Mouse (Mus musculus): ENCODE data around the gene Cds1. TPM values are rescaled to one million over a fixed set of nuclear protein-coding genes. Genes with fewer than 3 reads are reported as not detected.

Cds1 gene
- polyA plus RNA-seq, 1 experiment from 2014 or later, result 2.3 TPM

DNA sequence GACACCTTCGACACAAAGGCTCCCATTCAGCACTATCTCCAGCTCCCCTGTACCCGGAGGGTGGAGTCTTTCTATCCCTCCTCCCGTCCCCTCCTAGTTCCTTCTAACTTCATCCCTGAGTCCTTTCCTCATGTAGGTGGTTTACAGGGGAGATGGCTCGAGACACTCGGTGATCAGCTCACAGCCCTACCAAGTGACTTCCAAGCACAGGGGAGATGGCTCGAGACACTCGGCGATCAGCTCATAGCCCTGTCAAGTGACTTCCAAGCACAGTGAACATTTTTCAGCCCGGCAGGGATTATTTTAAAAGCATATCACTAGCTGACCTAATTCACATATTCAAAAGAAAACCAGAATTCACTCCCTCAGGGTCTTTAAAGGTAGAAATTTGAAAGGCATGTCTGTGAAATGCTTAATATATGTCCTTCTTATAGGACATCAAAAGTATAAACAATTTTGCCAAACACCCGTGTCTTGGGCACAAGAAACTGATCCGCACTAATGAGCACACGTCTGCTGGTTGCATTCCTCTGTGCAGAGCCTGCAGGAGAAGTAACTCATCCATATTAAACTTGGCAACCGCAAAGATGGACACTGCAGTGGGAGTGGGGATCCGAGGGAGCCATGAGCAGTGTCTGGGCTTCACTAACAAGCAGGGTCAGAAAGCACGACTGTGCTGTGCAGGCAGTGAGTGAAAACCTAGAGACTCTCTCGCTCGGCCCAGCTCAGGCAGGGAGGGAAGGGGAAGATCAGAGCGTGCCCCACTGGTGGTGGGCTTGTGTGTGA lies 97.0 kb downstream of the Cds1 start:
- Histone ChIP-seq H3K4me3 (no peak overlapping the region), H3K9me3 (replicated peaks) (no peaks in the 10 kb centered on the region), H3K4me2 (no peak overlapping the region), H3K36me3 (ENCODE audit: poor library complexity, severe bottlenecking) (peaks cover 96% of the 10 kb centered on the region), H3K4me1 (no peaks in the 10 kb centered on the region), H3K27me3 (no peaks in the 10 kb centered on the region), H3K27ac (no peak overlapping the region), H3K9ac (no peak overlapping the region)
- ATAC-seq, result no peak
- 90% methylated on average over 18 of the region's 18 CpGs for WGBS

DNA sequence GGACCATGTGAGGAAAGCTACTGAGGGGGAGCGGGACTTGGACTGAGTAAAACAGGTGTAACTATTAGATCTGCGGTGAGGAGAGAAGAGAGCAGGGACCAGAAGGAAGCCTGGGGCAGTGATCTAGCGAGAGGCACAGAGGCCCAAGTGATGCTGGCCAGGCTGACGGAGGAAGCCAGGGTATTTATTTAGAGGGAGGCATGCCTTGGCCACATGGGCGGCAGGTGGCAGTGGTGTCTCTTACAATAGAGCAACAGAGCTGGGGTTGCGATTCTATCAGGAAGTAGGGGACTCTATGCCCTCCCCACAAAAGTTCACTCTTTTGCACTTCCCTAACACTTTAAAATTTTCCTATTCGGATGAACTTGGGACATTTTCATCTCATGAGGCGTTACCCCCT lies 97.7 kb downstream of the Cds1 start:
- Histone ChIP-seq H3K9ac (no peak overlapping the region), H3K27me3 (no peaks in the 10 kb centered on the region), H3K27ac (no peak overlapping the region), H3K4me3 (no peak overlapping the region), H3K4me2 (no peak overlapping the region), H3K4me1 (no peaks in the 10 kb centered on the region), H3K9me3 (replicated peaks) (no peaks in the 10 kb centered on the region), H3K36me3 (ENCODE audit: poor library complexity, severe bottlenecking) (peaks cover 96% of the 10 kb centered on the region)
- WGBS, result 90% methylated on average over 8 of the region's 8 CpGs
- no peak for ATAC-seq

- Histone ChIP-seq H3K36me3 (ENCODE audit: poor library complexity, severe bottlenecking) (peaks cover 96% of the 10 kb centered on the region), H3K9me3 (replicated peaks) (no peaks in the 10 kb centered on the region), H3K9ac (no peak overlapping the region), H3K27ac (no peak overlapping the region), H3K4me1 (no peaks in the 10 kb centered on the region), H3K4me3 (no peak overlapping the region), H3K4me2 (no peak overlapping the region), H3K27me3 (no peaks in the 10 kb centered on the region)
- no peak for ATAC-seq
- WGBS, result 96% methylated on average over 6 of the region's 6 CpGs
Observed at GRCm38 (mm10) chr5:101863946-101864345, 99.0 kb downstream of the Cds1 start.

DNA sequence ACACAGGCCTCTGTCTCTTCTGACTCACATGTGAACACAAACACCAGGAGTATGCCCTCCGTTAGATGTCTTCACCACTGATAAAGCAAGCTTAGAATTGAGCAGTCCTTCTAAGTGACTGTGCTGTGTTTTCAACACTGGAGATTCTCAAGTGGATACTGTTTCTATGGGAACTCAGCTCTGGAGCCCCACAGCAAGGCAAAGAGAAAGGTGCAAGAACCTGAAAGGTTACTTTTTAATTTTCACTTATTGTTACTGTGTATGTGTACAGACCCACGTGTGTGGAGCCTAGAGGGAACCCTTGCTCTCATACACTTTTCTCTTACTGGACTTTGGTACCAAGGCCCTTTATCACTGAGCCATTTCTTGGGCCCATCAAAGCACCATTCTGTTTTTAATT lies 101.8 kb downstream of the Cds1 start:
- H3K4me3 ChIP-seq, result no peak overlapping the region
- no peak for ATAC-seq
- no peaks in the 10 kb centered on the region for H3K27me3 ChIP-seq
- no peaks in the 10 kb centered on the region for H3K4me1 ChIP-seq
- no peak overlapping the region for H3K4me2 ChIP-seq
- peaks cover 96% of the 10 kb centered on the region for H3K36me3 ChIP-seq (ENCODE audit: poor library complexity, severe bottlenecking)
- no peak overlapping the region for H3K9ac ChIP-seq
- 82% methylated on average over 2 of the region's 2 CpGs for WGBS
- no peak overlapping the region for H3K27ac ChIP-seq
- no peaks in the 10 kb centered on the region; the same call in 1 of the 2 replicates for H3K9me3 ChIP-seq (replicated peaks)

Other genes starting within 250 kb of the Cds1 start
- 0.19 and 0.22 TPM in 2 replicates for gene Nkx6-1, start 100.1 kb upstream of the Cds1 start, polyA plus RNA-seq (2015; fragmentation: Nextera tagmentation; extraction: Ambion mirVana)

All from forebrain, embryonic 13.5 days (tissue).